Mouse (Mus musculus): ENCODE results near the gene Ercc1. TPM values are rescaled to one million over a fixed set of nuclear protein-coding genes. Genes with fewer than 3 reads are reported as not detected.

Gene Ercc1
- total and polyA plus RNA-seq, 3 experiments: 22.2 to 37.5 TPM; not detected in 1

DNA sequence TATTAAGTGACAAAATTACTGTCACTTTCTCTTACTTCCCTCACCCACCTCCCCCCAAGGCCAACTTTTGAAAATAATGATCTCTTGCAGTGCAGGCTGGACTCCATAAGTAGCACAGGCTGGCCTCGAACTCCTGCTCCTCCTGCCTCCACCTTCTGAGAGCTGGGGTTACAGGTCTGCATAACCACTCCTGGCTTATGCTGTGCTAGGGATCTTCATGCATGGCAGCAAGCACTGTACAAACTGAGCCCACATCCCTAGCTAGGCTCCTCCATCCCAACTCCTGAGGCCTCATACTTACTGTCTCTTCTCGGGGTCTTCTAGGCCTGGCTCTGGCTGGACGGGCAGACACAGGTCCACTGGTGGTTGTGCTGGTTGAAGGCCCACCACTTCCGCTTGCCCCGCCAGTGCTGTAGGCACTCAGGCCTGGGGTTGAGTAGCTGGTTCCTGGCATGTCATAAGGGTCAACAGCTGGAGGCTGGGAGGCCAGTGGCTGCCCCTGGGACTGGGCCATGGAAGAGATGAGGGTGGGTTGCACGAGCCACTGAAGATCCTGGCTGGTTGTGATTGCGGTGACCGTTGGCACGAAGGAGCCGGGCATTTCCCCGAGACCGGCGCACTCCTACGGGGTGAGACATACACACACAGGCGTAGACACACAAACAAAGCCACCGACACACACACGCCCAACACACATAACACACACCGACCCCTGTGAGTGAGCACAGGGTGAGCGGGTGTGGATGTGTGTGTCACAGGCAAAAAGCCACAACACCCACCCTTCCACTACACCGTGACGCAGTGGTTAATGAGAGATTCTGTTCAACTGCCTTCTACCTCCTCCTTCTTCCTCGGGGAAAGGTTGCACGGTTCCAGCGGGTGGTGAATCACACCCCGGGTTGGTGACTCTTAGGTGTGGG is 37.5 kb upstream of the Ercc1 start:
- TF ChIP-seq UBTF (IDR thresholded peaks at IDR 0.05; ENCODE audit: borderline replicate concordance, insufficient read depth, low read depth, low read length): no peak
- TF ChIP-seq POLR2AphosphoS2 (IDR thresholded peaks at IDR 0.05; ENCODE audit: low read length): no peak
- no peak for TF ChIP-seq KAT2A (conservative IDR thresholded peaks at IDR 0.05; ENCODE audit: low read depth, low read length)
- 0 out of 2 replicates have a peak, but pooled peaks have one; percentile 44 for TF ChIP-seq SIN3A (IDR thresholded peaks at IDR 0.05; ENCODE audit: low read length)
- H3K4me3 ChIP-seq (ENCODE audit: control insufficient read depth in 1 of 2, insufficient read depth in 1 of 2, low read depth in 2 of 2, low read length in 2 of 2): peak overlapping the region in 1 of 2 experiments; percentile 37; a peak in 2 of 4 replicates
- peak overlapping the region; percentile 32 for H3K27ac ChIP-seq (ENCODE audit: control insufficient read depth, low read depth, low read length)
- H3K79me2 ChIP-seq (ENCODE audit: control insufficient read depth, insufficient read depth, low read length, poor library complexity): no peaks in the 10 kb centered on the region; the same call in 1 of the 2 replicates
- no peaks in the 10 kb centered on the region for H3K27me3 ChIP-seq (ENCODE audit: control insufficient read depth in 1 of 2, insufficient read depth in 2 of 2, low read length in 2 of 2)
- H3K36me3 ChIP-seq (ENCODE audit: control insufficient read depth in 1 of 2, insufficient read depth in 2 of 2, low read length in 2 of 2): peaks cover 0 to 4% of the 10 kb centered on the region in 2 experiments; a peak in 1 of 4 replicates
- DNase-seq (ENCODE audit: low read depth, low spot score): peak; percentile 48
- H3K9ac ChIP-seq (ENCODE audit: control insufficient read depth, low read depth, low read length, poor library complexity, severe bottlenecking): peak overlapping the region; percentile 50; the same call in 1 of the 2 replicates
- H3K4me1 ChIP-seq (ENCODE audit: control insufficient read depth in 1 of 2, insufficient read depth in 2 of 2, low read length in 2 of 2): peaks cover 3 to 16% of the 10 kb centered on the region in 2 experiments; a peak in 3 of 4 replicates
- no peaks in the 10 kb centered on the region for H3K9me3 ChIP-seq (replicated peaks; ENCODE audit: insufficient read depth, low read length)

- H3K27ac ChIP-seq (ENCODE audit: control insufficient read depth, low read depth, low read length): peak overlapping the region; percentile 65
- no peaks in the 10 kb centered on the region; the same call in 1 of the 2 replicates for H3K79me2 ChIP-seq (ENCODE audit: control insufficient read depth, insufficient read depth, low read length, poor library complexity)
- peaks cover 0 to 4% of the 10 kb centered on the region in 2 experiments; a peak in 1 of 4 replicates for H3K36me3 ChIP-seq (ENCODE audit: control insufficient read depth in 1 of 2, insufficient read depth in 2 of 2, low read length in 2 of 2)
- H3K9ac ChIP-seq (ENCODE audit: control insufficient read depth, low read depth, low read length, poor library complexity, severe bottlenecking): peak overlapping the region; percentile 79
- peaks cover 0 to 3% of the 10 kb centered on the region in 2 experiments; a peak in 1 of 4 replicates for H3K27me3 ChIP-seq (ENCODE audit: control insufficient read depth in 1 of 2, insufficient read depth in 2 of 2, low read length in 2 of 2)
- peak overlapping the region; percentile 81 to 91 for H3K4me3 ChIP-seq (ENCODE audit: control insufficient read depth in 1 of 2, insufficient read depth in 1 of 2, low read depth in 2 of 2, low read length in 2 of 2)
- TF ChIP-seq ZMIZ1 (IDR thresholded peaks at IDR 0.05; ENCODE audit: low read depth, low read length) (0 out of 2 replicates have a peak, but pooled peaks have one; percentile 34), TCF12 (IDR thresholded peaks at IDR 0.05; ENCODE audit: low read depth, low read length) (0 out of 2 replicates have a peak, but pooled peaks have one; percentile 12), BHLHE40 (IDR thresholded peaks at IDR 0.05; ENCODE audit: borderline replicate concordance, low read depth, low read length) (no peak), TBP (IDR thresholded peaks at IDR 0.05; ENCODE audit: low read depth, low read length) (0 out of 2 replicates have a peak, but pooled peaks have one; percentile 4)
- peaks cover 3 to 16% of the 10 kb centered on the region in 2 experiments; a peak in 3 of 4 replicates for H3K4me1 ChIP-seq (ENCODE audit: control insufficient read depth in 1 of 2, insufficient read depth in 2 of 2, low read length in 2 of 2)
- no peaks in the 10 kb centered on the region for H3K9me3 ChIP-seq (replicated peaks; ENCODE audit: insufficient read depth, low read length)
- peak; percentile 92 for DNase-seq (ENCODE audit: low read depth, low spot score)
Observed at GRCm38 (mm10) chr7:19307739-19308453, 36.7 kb upstream of the Ercc1 start.
